Mouse (Mus musculus) bone marrow macrophage, adult 2 months (primary cell): ENCODE results near the gene Btbd1. TPM values are rescaled to one million over a fixed set of nuclear protein-coding genes. Genes with fewer than 3 reads are reported as not detected.
A peak's percentile ranks its signal among the peaks of the same experiment; 100 is the strongest.

Source experiments
- H3K27ac ChIP-seq: 2 replicates; pipeline ENCODE4 v1.5.1; 2012; ENCODE audit warnings: low read depth, low read length; ENCODE audit not compliant: insufficient read depth
- H3K4me1 ChIP-seq: 2 replicates; pipeline ENCODE4 v1.6.1; 2012; ENCODE audit warnings: low read length; ENCODE audit not compliant: control insufficient read depth, insufficient read depth
- H3K4me3 ChIP-seq: 2 replicates; pipeline ENCODE4 v1.5.1; 2012; ENCODE audit warnings: mild to moderate bottlenecking, low read length, moderate library complexity; ENCODE audit not compliant: insufficient read depth
- CTCF ChIP-seq: IDR thresholded peaks from 2 replicates; pipeline ENCODE4 v1.5.1; 2012; ENCODE audit warnings: low read depth, mild to moderate bottlenecking, low read length, moderate library complexity
- POLR2A ChIP-seq: IDR thresholded peaks from 2 replicates; pipeline ENCODE4 v1.6.1; 2012; ENCODE audit warnings: mild to moderate bottlenecking, low read depth, low read length, borderline replicate concordance
- polyA plus RNA-seq: library from polyadenylated mRNA; stranded (reverse); fragments of >200 nt; gene quantifications from 2 replicates; pipeline ENCODE4 v1.2.4, GENCODE M21; 2012; ENCODE audit not compliant: missing spikeins, insufficient read depth, insufficient read length

The Btbd1 gene
- 101 and 104 TPM in 2 replicates for polyA plus RNA-seq

GRCm38 (mm10) chr7:81829379-81829894 is at the start of gene Btbd1:
Btbd1 (minus strand) TSS chr7:81829431.
- H3K4me1 ChIP-seq = peaks cover 15% of the 10 kb centered on the region
- TF ChIP-seq POLR2A = no peak
- TF ChIP-seq CTCF = no peak
- peak within 1 kb of the TSS; percentile 91 for H3K4me3 ChIP-seq
- H3K27ac ChIP-seq = peak within 1 kb of the TSS; percentile 87

- H3K4me3 ChIP-seq = no peak overlapping the region
- no peaks in the 10 kb centered on the region for H3K4me1 ChIP-seq
- TF ChIP-seq CTCF = no peak
- no peak for TF ChIP-seq POLR2A
- no peak overlapping the region for H3K27ac ChIP-seq
These were observed 46.1 kb upstream of the Btbd1 start for GRCm38 (mm10) chr7:81875372-81875771.

GRCm38 (mm10) chr7:81874636-81875035 is 45.4 kb upstream of the Btbd1 start:
- no peak for TF ChIP-seq CTCF
- TF ChIP-seq POLR2A = no peak
- no peak overlapping the region for H3K4me3 ChIP-seq
- no peaks in the 10 kb centered on the region for H3K4me1 ChIP-seq
- no peak overlapping the region for H3K27ac ChIP-seq

- Histone ChIP-seq H3K4me3 (no peak overlapping the region), H3K4me1 (peaks cover 3% of the 10 kb centered on the region; the same call in 1 of the 2 replicates), H3K27ac (no peak overlapping the region)
- TF ChIP-seq CTCF (no peak), POLR2A (no peak)
These were observed 44.6 kb upstream of the Btbd1 start for GRCm38 (mm10) chr7:81873807-81874206.

GRCm38 (mm10) chr7:81872493-81873013 is 43.3 kb upstream of the Btbd1 start:
- no peak for TF ChIP-seq POLR2A
- no peak for TF ChIP-seq CTCF
- H3K4me1 ChIP-seq = peaks cover 3% of the 10 kb centered on the region; the same call in 1 of the 2 replicates
- H3K4me3 ChIP-seq = no peak overlapping the region
- no peak overlapping the region for H3K27ac ChIP-seq

- H3K4me3 ChIP-seq = no peak overlapping the region
- TF ChIP-seq CTCF = peak; percentile 56; the same call in 1 of the 2 replicates
- no peak for TF ChIP-seq POLR2A
- H3K4me1 ChIP-seq = peaks cover 13% of the 10 kb centered on the region
- no peak overlapping the region for H3K27ac ChIP-seq
These were observed 38.9 kb upstream of the Btbd1 start for GRCm38 (mm10) chr7:81868158-81868557.

- no peak overlapping the region for H3K4me3 ChIP-seq
- no peak overlapping the region for H3K27ac ChIP-seq
- no peak for TF ChIP-seq POLR2A
- TF ChIP-seq CTCF = no peak
- H3K4me1 ChIP-seq = peaks cover 20% of the 10 kb centered on the region
These were observed 38.1 kb upstream of the Btbd1 start for GRCm38 (mm10) chr7:81867231-81867930.

- Histone ChIP-seq H3K4me1 (peaks cover 33% of the 10 kb centered on the region), H3K4me3 (no peak overlapping the region), H3K27ac (no peak overlapping the region)
- TF ChIP-seq CTCF (no peak), POLR2A (no peak)
These were observed 36.7 kb upstream of the Btbd1 start for GRCm38 (mm10) chr7:81865937-81866336.

- TF ChIP-seq POLR2A (no peak), CTCF (no peak)
- H3K27ac ChIP-seq = no peak overlapping the region
- peaks cover 33% of the 10 kb centered on the region for H3K4me1 ChIP-seq
These were observed 35.3 kb upstream of the Btbd1 start for GRCm38 (mm10) chr7:81864552-81864951.

More at GRCm38 (mm10) chr7:81864552-81864951, 35.3 kb upstream of the Btbd1 start:
- no peak overlapping the region for H3K4me3 ChIP-seq
